Mouse (Mus musculus) embryonic facial prominence, embryonic 13.5 days (tissue): ENCODE measurements around the gene Sorcs1. TPM values are rescaled to one million over a fixed set of nuclear protein-coding genes. Genes with fewer than 3 reads are reported as not detected.

ENCODE experiments used
- microRNA-seq: library from miRNA; unstranded; fragments of <30 nt; microRNA quantifications from one replicate; pipeline ENCODE4, GENCODE M21; 2016
- polyA plus RNA-seq: library from polyadenylated mRNA; unstranded; fragments of >200 nt; fragmentation: Nextera tagmentation; extraction: Ambion mirVana; gene quantifications from 2 replicates; pipeline ENCODE4 v1.2.1, GENCODE M21; 2015

Gene Sorcs1
- polyA plus RNA-seq, 1 experiment from 2014 or later = 2.2 TPM

Small RNA genes lying within 50 kb of the gene (microRNA-seq; reads per million reads assigned to microRNA genes)
- gene Gm27749 = not detected
